28 mouse cellular contexts compared by ENCODE assay signal in genomic region chr4:106664697-106665096, GRCm38 (mm10). TPM values are rescaled to one million over a fixed set of nuclear protein-coding genes. Genes with fewer than 3 reads are reported as not detected.
DNase-seq lines count a peak whose midpoint lies in the region; ATAC-seq lines count a peak whose summit lies in the region.
"Had no signal": no experiment of that assay in that cellular context is flagged by ENCODE, and none has a peak within 500 bp of the region (broad histone marks: within the 10 kb centered on the region; RNA-seq: fewer than 3 reads in every experiment).

No protein-coding gene starts in this region.

- peak; percentile 41 for DNase-seq in R1 (ENCODE audit: low read depth, low spot score)
- peak; percentile 62 to 82 for DNase-seq in kidney, postnatal 25 days
- no peak for DNase-seq in frontal cortex, postnatal 14 days (ENCODE audit: low spot score in 2 of 2)
- DNase-seq in Muller cell, postnatal 12 days (ENCODE audit: inconsistent ontology term) = no peak
- no peak for DNase-seq in thymus, adult 18-20 months
- DNase-seq: adrenal gland, postnatal 14 days; B cell, adult 2 months; cerebellum, adult 18-20 months; cerebellum, postnatal 25 days; gastrocnemius, postnatal 10 days; liver, embryonic 13.5 days; lung, adult 18-20 months; lung, postnatal 10 days had no signal

- WGBS in kidney, embryonic 15.5 days = 80% methylated on average over 6 of the region's 6 CpGs

- H3K4me3 ChIP-seq in brown adipose tissue, adult 24 weeks (ENCODE audit: insufficient read depth, low read depth, low read length) = no peak overlapping the region
- H3K4me3 ChIP-seq in kidney, embryonic 15.5 days (replicated peaks) = no peak overlapping the region
- H3K4me3 ChIP-seq: embryonic facial prominence, embryonic 12.5 days; forebrain, embryonic 15.5 days; heart, embryonic 15.5 days; intestine, embryonic 15.5 days; limb, embryonic 10.5 days; limb, embryonic 15.5 days; liver, embryonic 13.5 days; midbrain, embryonic 13.5 days; neural tube, embryonic 13.5 days had no signal

- no peaks in the 10 kb centered on the region for H3K27me3 ChIP-seq in kidney, embryonic 15.5 days
- H3K27me3 ChIP-seq: embryonic facial prominence, embryonic 12.5 days; forebrain, embryonic 15.5 days; heart, embryonic 15.5 days; intestine, embryonic 15.5 days; limb, embryonic 15.5 days; liver, embryonic 13.5 days; midbrain, embryonic 13.5 days; neural tube, embryonic 13.5 days had no signal

- no peak for ATAC-seq in kidney, embryonic 15.5 days (replicated peaks; ENCODE audit: low FRiP score)
- ATAC-seq in cerebellum, adult (ENCODE audit: insufficient number of reproducible peaks, low FRiP score, low TSS enrichment) = no peak
- ATAC-seq: forebrain, embryonic 15.5 days; hindbrain, postnatal 0 days; intestine, embryonic 15.5 days; midbrain, embryonic 13.5 days had no signal

- 0 out of 2 replicates have a peak overlapping the region, but pooled peaks have one; percentile 1 for H3K27ac ChIP-seq in brown adipose tissue, adult 24 weeks (replicated peaks; ENCODE audit: low read depth, low read length)
- peak overlapping the region; percentile 42; the same call in 1 of the 2 replicates for H3K27ac ChIP-seq in kidney, embryonic 15.5 days
- H3K27ac ChIP-seq: embryonic facial prominence, embryonic 12.5 days; forebrain, embryonic 15.5 days; heart, embryonic 15.5 days; hindbrain, postnatal 0 days; intestine, embryonic 15.5 days; limb, embryonic 10.5 days; limb, embryonic 15.5 days; liver, embryonic 13.5 days; macrophage; midbrain, embryonic 13.5 days; neural tube, embryonic 13.5 days had no signal

- H3K9ac ChIP-seq in kidney, embryonic 15.5 days = no peak overlapping the region
- H3K9ac ChIP-seq: embryonic facial prominence, embryonic 12.5 days; forebrain, embryonic 15.5 days; heart, embryonic 15.5 days; intestine, embryonic 15.5 days; limb, embryonic 15.5 days; liver, embryonic 13.5 days; midbrain, embryonic 13.5 days; neural tube, embryonic 13.5 days had no signal

- no peaks in the 10 kb centered on the region for H3K9me3 ChIP-seq in kidney, embryonic 15.5 days (replicated peaks)
- H3K9me3 ChIP-seq: embryonic facial prominence, embryonic 12.5 days; forebrain, embryonic 15.5 days; heart, embryonic 15.5 days; intestine, embryonic 15.5 days; limb, embryonic 10.5 days; limb, embryonic 15.5 days; liver, embryonic 13.5 days; midbrain, embryonic 13.5 days; neural tube, embryonic 13.5 days had no signal

- H3K36me3 ChIP-seq in kidney, embryonic 15.5 days = peaks cover 100% of the 10 kb centered on the region

- no peak overlapping the region for H3K4me2 ChIP-seq in kidney, embryonic 15.5 days
- H3K4me2 ChIP-seq: embryonic facial prominence, embryonic 12.5 days; forebrain, embryonic 15.5 days; heart, embryonic 15.5 days; intestine, embryonic 15.5 days; limb, embryonic 15.5 days; liver, embryonic 13.5 days; midbrain, embryonic 13.5 days; neural tube, embryonic 13.5 days had no signal

- no peaks in the 10 kb centered on the region for H3K4me1 ChIP-seq in brown adipose tissue, adult 24 weeks (ENCODE audit: control insufficient read depth, insufficient read depth, insufficient read length, low read length)
- no peaks in the 10 kb centered on the region for H3K4me1 ChIP-seq in kidney, embryonic 15.5 days
- H3K4me1 ChIP-seq: embryonic facial prominence, embryonic 12.5 days; forebrain, embryonic 15.5 days; heart, embryonic 15.5 days; intestine, embryonic 15.5 days; limb, embryonic 10.5 days; limb, embryonic 15.5 days; liver, embryonic 13.5 days; midbrain, embryonic 13.5 days; neural tube, embryonic 13.5 days had no signal

RNA-seq across cellular contexts. Expression of gene Pars2, which starts 13.8 kb away (rescaled TPM):
- 4.9 and 5.8 TPM in 2 replicates for polyA plus RNA-seq in brown adipose tissue, adult 24 weeks (2012; ENCODE audit: insufficient read depth, insufficient read length, missing spikeins)
- polyA plus RNA-seq in kidney, embryonic 15.5 days (2015; fragmentation: Nextera tagmentation; extraction: Ambion mirVana) = 13.4 and 14.8 TPM in 2 replicates

RNA-seq across cellular contexts. Expression of gene Ttc4, which starts 14.0 kb away (rescaled TPM):
- 15.9 and 18.4 TPM in 2 replicates for polyA plus RNA-seq in brown adipose tissue, adult 24 weeks (2012; ENCODE audit: insufficient read depth, insufficient read length, missing spikeins)
- polyA plus RNA-seq in kidney, embryonic 15.5 days (2015; fragmentation: Nextera tagmentation; extraction: Ambion mirVana) = 98.1 and 104 TPM in 2 replicates

RNA-seq across cellular contexts. Expression of gene Ttc22, which starts 42.5 kb away (rescaled TPM):
- not detected in 2 replicates for polyA plus RNA-seq in brown adipose tissue, adult 24 weeks (2012; ENCODE audit: insufficient read depth, insufficient read length, missing spikeins)
- polyA plus RNA-seq in kidney, embryonic 15.5 days (2015; fragmentation: Nextera tagmentation; extraction: Ambion mirVana) = 5.8 and 6.0 TPM in 2 replicates
- polyA plus RNA-seq: macrophage had no signal

RNA-seq across cellular contexts. Expression of gene Lexm, which starts 47.7 kb away (rescaled TPM):
- not detected in 2 replicates for polyA plus RNA-seq in brown adipose tissue, adult 24 weeks (2012; ENCODE audit: insufficient read depth, insufficient read length, missing spikeins)
- not detected in 2 replicates for polyA plus RNA-seq in kidney, embryonic 15.5 days (2015; fragmentation: Nextera tagmentation; extraction: Ambion mirVana)
- polyA plus RNA-seq: forebrain, embryonic 15.5 days; heart, embryonic 15.5 days; hindbrain, postnatal 0 days; intestine, embryonic 15.5 days; limb, embryonic 15.5 days; macrophage; small intestine, adult 2 months; stomach, embryonic 14.5 days had no signal

Comparison
In these comparisons a context has a peak if more than half of its experiments do, and no peak if none do; other contexts are left out.
1. DNase-seq: peak in R1 (single experiment) and kidney, postnatal 25 days (2 of 2); none in frontal cortex, postnatal 14 days (0 of 2), Muller cell, postnatal 12 days (single experiment) and thymus, adult 18-20 months (0 of 2).